Mouse (Mus musculus) erythroid progenitor cell, adult 5-6 weeks (primary cell): ENCODE data around the gene Ndufv3. TPM values are rescaled to one million over a fixed set of nuclear protein-coding genes. Genes with fewer than 3 reads are reported as not detected.

Source experiments
- total RNA-seq, 2 experiments: library from RNA; stranded (forward) in 1 of 2; stranded (reverse) in 1 of 2; fragments of 150-400 nt in 1 of 2; fragments of 186-747, 209-891 nt in 1 of 2; gene quantifications; 2 replicates each; pipeline versions ENCODE4 v1.2.3 to v1.2.4; 2015 to 2017; ENCODE audit warnings: low replicate concordance in 2 of 2

The Ndufv3 gene
- total RNA-seq, 2 experiments from 2014 or later: 51.6 to 57.5 TPM

Other genes starting within 250 kb of the Ndufv3 start
- 4.0 TPM in 1 of 2 replicates, not detected in the other for gene Rsph1, start 242.7 kb upstream of the Ndufv3 start, total RNA-seq (2015; ENCODE audit: low replicate concordance)
- gene Rsph1, start 242.7 kb upstream of the Ndufv3 start, total RNA-seq (2017; ENCODE audit: low replicate concordance): not detected in 2 replicates
- 2.5 and 4.7 TPM in 2 replicates for gene Slc37a1, start 233.3 kb upstream of the Ndufv3 start, total RNA-seq (2015; ENCODE audit: low replicate concordance)
- 0.23 and 1.2 TPM in 2 replicates for gene Slc37a1, start 233.3 kb upstream of the Ndufv3 start, total RNA-seq (2017; ENCODE audit: low replicate concordance)
- gene Pde9a, start 133.9 kb upstream of the Ndufv3 start, total RNA-seq (2015; ENCODE audit: low replicate concordance): not detected in 2 replicates
- not detected in 2 replicates for gene Pde9a, start 133.9 kb upstream of the Ndufv3 start, total RNA-seq (2017; ENCODE audit: low replicate concordance)
- gene Wdr4, start 135 bp upstream of the Ndufv3 start, total RNA-seq (2015; ENCODE audit: low replicate concordance): 2.5 and 8.3 TPM in 2 replicates
- gene Wdr4, start 135 bp upstream of the Ndufv3 start, total RNA-seq (2017; ENCODE audit: low replicate concordance): 1.8 and 2.4 TPM in 2 replicates
- 21.4 and 24.1 TPM in 2 replicates for gene Pknox1, start 44.6 kb downstream of the Ndufv3 start, total RNA-seq (2015; ENCODE audit: low replicate concordance)
- gene Pknox1, start 44.6 kb downstream of the Ndufv3 start, total RNA-seq (2017; ENCODE audit: low replicate concordance): 26.2 and 33.1 TPM in 2 replicates
- not detected in 2 replicates for gene Cbs, start 117.1 kb downstream of the Ndufv3 start, total RNA-seq (2015; ENCODE audit: low replicate concordance)
- gene Cbs, start 117.1 kb downstream of the Ndufv3 start, total RNA-seq (2017; ENCODE audit: low replicate concordance): not detected in 2 replicates
- gene U2af1, start 138.8 kb downstream of the Ndufv3 start, total RNA-seq (2015; ENCODE audit: low replicate concordance): 42.5 and 54.9 TPM in 2 replicates
- gene U2af1, start 138.8 kb downstream of the Ndufv3 start, total RNA-seq (2017; ENCODE audit: low replicate concordance): 122 and 151 TPM in 2 replicates
- not detected in 2 replicates for gene Cryaa, start 157.7 kb downstream of the Ndufv3 start, total RNA-seq (2015; ENCODE audit: low replicate concordance)
- gene Cryaa, start 157.7 kb downstream of the Ndufv3 start, total RNA-seq (2017; ENCODE audit: low replicate concordance): not detected in 2 replicates